Mouse (Mus musculus) adrenal gland, adult 10 weeks (tissue): ENCODE data around the gene Ear14. TPM values are rescaled to one million over a fixed set of nuclear protein-coding genes. Genes with fewer than 3 reads are reported as not detected.

Experiments
- polyA plus RNA-seq: library from polyadenylated mRNA; stranded (reverse); fragments of 350-450 nt; fragmentation: Illumina TruSeq; extraction: RNeasy Lipid Tissue Mini Kit (QIAGEN cat#74804); gene quantifications from one replicate; pipeline ENCODE4 v1.2.3, GENCODE M21; 2014; ENCODE audit warnings: low read depth, low replicate concordance

The Ear14 gene
- not detected for polyA plus RNA-seq

DNA sequence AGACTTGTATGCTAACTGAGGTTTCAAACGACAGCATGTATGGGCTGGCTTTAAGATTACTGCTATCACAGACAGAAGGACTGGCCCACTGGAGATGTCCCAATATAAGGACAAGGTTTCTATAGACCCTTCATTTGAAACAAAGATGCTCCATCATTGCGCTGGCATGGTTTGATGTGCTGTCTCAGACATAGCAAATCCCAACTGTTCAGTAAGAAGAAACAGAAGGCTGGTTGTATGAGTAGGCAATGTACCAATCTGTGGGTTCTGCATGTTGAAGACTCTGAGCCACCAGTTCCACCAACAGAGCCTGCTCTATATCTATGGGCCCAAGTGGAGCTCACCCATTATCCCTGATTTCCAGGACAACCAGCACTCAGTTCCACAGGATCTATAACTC is at the start of gene Ear14:
Ear14 (plus strand) TSS at position 277 of the 400 bp plus-strand sequence.

DNA sequence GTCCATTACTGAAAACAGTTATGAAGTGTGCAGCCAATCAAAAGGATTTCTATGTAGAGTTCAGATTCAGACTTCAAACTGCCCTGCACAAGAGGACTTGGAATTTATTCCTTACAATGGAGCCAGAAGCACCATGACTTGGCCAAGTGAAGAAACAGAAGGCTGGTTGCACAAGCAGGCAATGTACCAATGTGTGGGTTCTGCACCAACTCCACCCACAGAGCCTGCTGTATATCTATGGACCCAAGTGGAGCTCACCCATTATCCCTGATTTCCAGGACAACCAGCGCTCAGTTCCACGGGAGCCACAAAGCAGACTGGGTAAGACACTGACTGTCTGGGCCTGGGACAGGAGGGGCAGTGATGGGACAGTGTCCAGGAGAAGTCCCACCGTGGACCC is 41.2 kb upstream of the Ear14 start, which contains the start of gene Rnase2b:
Rnase2b (plus strand) TSS at position 285 of the 400 bp plus-strand sequence.

DNA sequence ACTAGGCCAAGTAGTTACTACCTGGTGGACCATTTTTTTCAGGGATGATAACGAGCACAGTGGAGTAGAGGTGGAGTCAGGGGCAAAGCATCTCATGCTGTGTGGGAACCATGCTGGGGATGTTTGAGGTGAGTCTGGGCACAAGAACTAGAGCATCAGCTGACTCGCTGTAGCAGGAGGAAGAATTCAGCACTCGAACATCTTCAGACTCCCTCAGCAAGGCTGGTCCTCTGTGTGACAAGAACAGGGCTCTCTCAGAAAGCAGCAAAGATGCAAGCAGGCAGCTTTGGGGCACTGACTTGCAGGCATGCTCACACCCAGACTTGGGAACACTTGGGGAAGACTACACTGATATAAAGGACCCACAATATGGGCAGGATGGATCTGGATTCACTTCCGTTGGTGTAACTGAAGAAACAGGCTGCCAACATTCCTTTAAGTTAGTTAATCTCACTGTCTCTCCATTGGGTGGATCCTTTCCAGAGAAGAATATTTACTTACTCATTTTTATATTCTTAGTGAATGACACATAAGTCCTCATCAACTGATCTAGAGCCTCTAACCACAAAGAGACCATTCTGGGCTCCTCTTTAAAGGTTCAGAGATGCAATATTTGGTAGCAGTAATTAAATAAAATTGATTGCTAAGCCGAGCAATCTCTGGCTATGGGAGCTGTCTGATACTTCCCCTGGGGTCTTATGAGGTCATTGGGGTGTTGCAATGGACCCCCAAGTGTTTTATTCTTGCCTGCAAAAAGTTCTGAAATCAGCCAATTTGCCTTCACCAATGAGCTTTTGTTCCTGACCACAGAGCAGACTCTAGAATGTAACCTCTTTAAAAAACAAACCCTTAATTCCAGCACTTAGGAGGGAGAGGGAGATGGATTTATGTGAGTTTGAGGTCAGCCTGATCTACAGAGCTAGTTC is 3.8 kb upstream of the Ear14 start, which contains the start of gene Ang2:
Ang2 (minus strand) TSS at position 51 of the 926 bp plus-strand sequence.

Other genes starting within 250 kb of the Ear14 start
- gene Pnp2, start 247.4 kb upstream of the Ear14 start, polyA plus RNA-seq = 0.52 TPM
- 0.52 TPM for gene Rnase10, start 195.6 kb upstream of the Ear14 start, polyA plus RNA-seq
- not detected for gene Rnase9, start 161.5 kb upstream of the Ear14 start, polyA plus RNA-seq
- not detected for gene Rnase11, start 153.2 kb upstream of the Ear14 start, polyA plus RNA-seq
- gene Rnase12, start 145.7 kb upstream of the Ear14 start, polyA plus RNA-seq = not detected
- gene Olfr750, start 129.0 kb upstream of the Ear14 start, polyA plus RNA-seq = not detected
- 152 TPM for gene Rnase4, start 112.3 kb upstream of the Ear14 start, polyA plus RNA-seq
- gene Ang, start 112.2 kb upstream of the Ear14 start, polyA plus RNA-seq = 0.76 TPM
- gene Eddm3b, start 89.0 kb upstream of the Ear14 start, polyA plus RNA-seq = not detected
- 2.6 TPM for gene Rnase6, start 79.5 kb upstream of the Ear14 start, polyA plus RNA-seq
- 1.1 TPM for gene Rnase1, start 56.6 kb upstream of the Ear14 start, polyA plus RNA-seq
- gene Rnase2b, start 41.1 kb upstream of the Ear14 start, polyA plus RNA-seq = not detected
- gene Ang2, start 4.2 kb upstream of the Ear14 start, polyA plus RNA-seq = not detected
- not detected for gene Rnase2a, start 52.7 kb downstream of the Ear14 start, polyA plus RNA-seq
- not detected for gene Gm7247, start 158.4 kb downstream of the Ear14 start, polyA plus RNA-seq
- not detected for gene Vmn2r88, start 207.4 kb downstream of the Ear14 start, polyA plus RNA-seq
- gene Vmn2r89, start 248.5 kb downstream of the Ear14 start, polyA plus RNA-seq = not detected